Mouse (Mus musculus) intestine, embryonic 14.5 days (tissue): ENCODE results near the gene Abhd8. TPM values are rescaled to one million over a fixed set of nuclear protein-coding genes. Genes with fewer than 3 reads are reported as not detected.

Experiments used
- ATAC-seq: fragments of 200-750 bp; cut with Nextera tagmentation; replicated peaks from 2 replicates; pipeline ENCODE4 v1.8.0; 2017; ENCODE audit warnings: low read depth, moderate number of reproducible peaks, moderate TSS enrichment, moderate library complexity; ENCODE audit not compliant: low FRiP score, low TSS enrichment
- DNase-seq: peaks from one replicate; pipeline ENCODE4 v3.0.0-alpha.2; 2018; ENCODE audit warnings: low spot score
- H3K27ac ChIP-seq: fragments of 300-500 bp; sonication (generic); 2 replicates; pipeline ENCODE4 v1.5.1; 2014; ENCODE audit warnings: low read depth, mild to moderate bottlenecking, control low read depth
- H3K27me3 ChIP-seq: fragments of 300-500 bp; sonication (generic); replicated peaks from 2 replicates; pipeline ENCODE4 v1.6.1; 2014; ENCODE audit warnings: low read length, control low read depth; ENCODE audit not compliant: control insufficient read depth, insufficient read depth
- H3K36me3 ChIP-seq: fragments of 300-500 bp; sonication (generic); 2 replicates; pipeline ENCODE4 v1.6.1; 2014; ENCODE audit warnings: low read length, control low read depth; ENCODE audit not compliant: control insufficient read depth, insufficient read depth
- H3K4me1 ChIP-seq: fragments of 300-500 bp; sonication (generic); replicated peaks from 2 replicates; pipeline ENCODE4 v1.6.1; 2014; ENCODE audit warnings: low read length, control low read depth, mixed read lengths; ENCODE audit not compliant: control insufficient read depth, insufficient read depth
- H3K4me2 ChIP-seq: fragments of 300-500 bp; sonication (generic); 2 replicates; pipeline ENCODE4 v1.6.1; 2014; ENCODE audit warnings: low read length
- H3K4me3 ChIP-seq: fragments of 300-500 bp; sonication (generic); 2 replicates; pipeline ENCODE4 v1.5.1; 2014; ENCODE audit warnings: low read depth, low read length, control low read depth, mixed read lengths
- H3K9ac ChIP-seq: fragments of 300-500 bp; sonication (generic); 2 replicates; pipeline ENCODE4 v1.6.1; 2014; ENCODE audit warnings: mild to moderate bottlenecking, low read length
- H3K9me3 ChIP-seq: fragments of 300-500 bp; sonication (generic); 2 replicates; pipeline ENCODE4 v1.6.1; 2016; ENCODE audit warnings: low read length, control low read depth; ENCODE audit not compliant: control insufficient read depth
- WGBS: fragments of 180-500 bp; shearing (Covaris S2); extraction: QIAGEN DNeasy Blood & Tissue Kit; methylation state at CpG from one replicate; pipeline ENCODE4 v1.1.7; 2014; 5-methylcytosine and 5-hydroxymethylcytosine counted together
- polyA plus RNA-seq: library from polyadenylated mRNA; unstranded; fragments of >200 nt; fragmentation: Nextera tagmentation; extraction: Ambion mirVana; gene quantifications from 2 replicates; pipeline ENCODE4 v1.2.1, GENCODE M21; 2014

Abhd8 gene
- polyA plus RNA-seq, 1 experiment from 2014 or later, result 30.8 TPM

GRCm38 (mm10) chr8:71460716-71461115 lies 2.7 kb downstream of the Abhd8 start:
- no peak overlapping the region for H3K27ac ChIP-seq
- no peak overlapping the region for H3K9ac ChIP-seq
- H3K4me3 ChIP-seq, result no peak overlapping the region
- H3K27me3 ChIP-seq, result no peaks in the 10 kb centered on the region
- H3K4me2 ChIP-seq, result no peak overlapping the region
- WGBS, result 94% methylated on average over 6 of the region's 6 CpGs
- H3K4me1 ChIP-seq, result peaks cover 11% of the 10 kb centered on the region
- no peak for ATAC-seq
- H3K9me3 ChIP-seq, result no peaks in the 10 kb centered on the region
- no peak for DNase-seq
- H3K36me3 ChIP-seq, result peaks cover 21% of the 10 kb centered on the region

DNA sequence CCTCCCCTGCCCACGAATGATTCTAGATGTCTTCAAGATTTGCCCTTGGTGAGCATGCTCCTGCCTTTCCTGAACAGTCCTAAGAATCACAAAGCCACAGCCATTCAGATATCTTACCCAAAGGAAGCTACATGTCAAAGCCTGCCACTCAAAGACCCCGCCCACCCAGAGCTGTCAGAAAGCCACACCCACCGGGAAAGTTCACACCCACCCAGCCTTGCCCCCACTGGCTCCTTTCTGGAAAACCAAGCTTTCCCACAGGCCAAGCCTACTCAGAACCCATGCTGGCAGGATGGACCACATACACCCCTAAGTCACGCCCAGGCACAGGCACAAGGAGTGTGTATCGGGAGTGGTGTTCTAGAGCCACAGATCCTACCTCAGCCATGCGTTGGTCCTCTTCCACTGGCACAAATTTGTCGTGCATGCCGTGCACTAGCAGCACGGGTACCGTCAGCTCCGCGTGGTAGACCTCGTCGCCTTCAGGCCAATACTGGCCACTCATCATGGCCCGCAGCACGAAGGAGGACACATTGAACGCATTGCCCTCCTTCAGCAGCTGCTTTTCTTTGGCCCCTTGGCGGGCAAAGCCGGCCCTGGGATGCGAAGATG lies 5.7 kb downstream of the Abhd8 start:
- WGBS, result 80% methylated on average over 20 of the region's 20 CpGs
- Histone ChIP-seq H3K27me3 (no peaks in the 10 kb centered on the region), H3K4me3 (no peak overlapping the region), H3K9me3 (no peaks in the 10 kb centered on the region), H3K27ac (no peak overlapping the region), H3K4me1 (peaks cover 5% of the 10 kb centered on the region; the same call in 1 of the 2 replicates), H3K4me2 (no peak overlapping the region), H3K36me3 (peaks cover 21% of the 10 kb centered on the region), H3K9ac (no peak overlapping the region)
- no peak for DNase-seq
- ATAC-seq, result no peak

DNA sequence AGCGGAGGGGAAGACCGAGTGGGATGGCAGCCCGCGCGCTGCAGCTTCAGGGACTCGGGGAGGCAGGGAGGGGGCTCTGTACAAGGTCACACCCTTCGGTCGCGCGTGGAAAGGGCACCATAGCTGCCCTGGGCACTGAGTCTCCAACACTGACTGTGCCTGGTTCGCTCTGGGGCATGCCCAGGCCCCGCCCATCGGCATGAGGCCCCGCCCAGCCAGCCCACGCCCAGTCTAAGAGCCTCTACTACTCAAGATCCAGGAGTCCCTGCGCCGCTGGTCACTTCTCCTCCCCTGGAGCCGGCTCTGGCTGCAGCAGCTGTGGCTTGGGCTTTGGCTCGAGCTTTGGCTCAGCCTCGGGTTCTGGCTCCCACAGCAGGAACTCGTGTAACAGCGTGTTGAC lies 6.5 kb downstream of the Abhd8 start:
- H3K9ac ChIP-seq, result no peak overlapping the region
- ATAC-seq (0 out of 2 replicates have a peak, but pooled peaks have one; percentile 51), DNase-seq (peak; percentile 51)
- H3K27me3 ChIP-seq, result no peaks in the 10 kb centered on the region
- no peak overlapping the region for H3K27ac ChIP-seq
- no peaks in the 10 kb centered on the region for H3K9me3 ChIP-seq
- H3K4me1 ChIP-seq, result no peaks in the 10 kb centered on the region
- no peak overlapping the region for H3K4me2 ChIP-seq
- WGBS, result 39% methylated on average over 22 of the region's 22 CpGs
- peaks cover 21% of the 10 kb centered on the region for H3K36me3 ChIP-seq
- no peak overlapping the region for H3K4me3 ChIP-seq

- H3K4me1 ChIP-seq, result no peaks in the 10 kb centered on the region
These were observed 8.8 kb downstream of the Abhd8 start for GRCm38 (mm10) chr8:71454668-71455067.

GRCm38 (mm10) chr8:71452669-71453068 lies 10.8 kb downstream of the Abhd8 start:
- Histone ChIP-seq H3K9ac (no peak overlapping the region), H3K4me2 (no peak overlapping the region), H3K36me3 (no peaks in the 10 kb centered on the region), H3K27ac (no peak overlapping the region), H3K9me3 (no peaks in the 10 kb centered on the region), H3K27me3 (no peaks in the 10 kb centered on the region), H3K4me1 (no peaks in the 10 kb centered on the region), H3K4me3 (no peak overlapping the region)
- peak; percentile 27 for DNase-seq
- 67% methylated on average over 2 of the region's 2 CpGs for WGBS
- ATAC-seq, result no peak

More at GRCm38 (mm10) chr8:71454668-71455067, 8.8 kb downstream of the Abhd8 start:
- ATAC-seq (no peak), DNase-seq (peak; percentile 38)
- Histone ChIP-seq H3K27ac (no peak overlapping the region), H3K4me2 (no peak overlapping the region), H3K9me3 (no peaks in the 10 kb centered on the region), H3K27me3 (no peaks in the 10 kb centered on the region), H3K4me3 (no peak overlapping the region), H3K36me3 (0 out of 2 replicates have a peak, but pooled peaks cover 5% of the 10 kb centered on the region), H3K9ac (no peak overlapping the region)
- 72% methylated on average over 8 of the region's 8 CpGs for WGBS

DNA sequence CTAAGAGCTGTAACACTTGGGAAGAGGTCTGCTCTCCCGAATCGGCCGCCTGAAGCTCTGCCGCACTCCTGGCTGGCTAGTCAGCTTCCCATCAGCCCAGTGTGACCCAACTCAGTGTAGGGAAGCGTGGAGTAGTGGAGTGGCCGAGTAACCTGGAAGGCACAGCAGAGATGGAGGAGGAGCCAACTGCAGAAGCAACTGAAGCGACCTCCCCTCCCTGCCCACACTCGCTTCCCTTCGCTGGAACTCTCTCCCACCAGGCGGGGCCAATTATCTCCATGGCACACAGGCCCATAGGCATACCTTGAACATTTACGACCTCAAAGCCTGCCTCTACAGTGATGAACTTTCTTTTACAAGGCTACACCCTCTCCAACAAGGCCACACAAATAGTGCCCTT lies 11.7 kb downstream of the Abhd8 start:
- 42% methylated on average over 11 of the region's 11 CpGs for WGBS
- Histone ChIP-seq H3K4me3 (no peak overlapping the region), H3K27ac (no peak overlapping the region), H3K9ac (no peak overlapping the region), H3K4me1 (no peaks in the 10 kb centered on the region), H3K36me3 (no peaks in the 10 kb centered on the region), H3K27me3 (no peaks in the 10 kb centered on the region), H3K4me2 (no peak overlapping the region), H3K9me3 (no peaks in the 10 kb centered on the region)
- ATAC-seq (no peak), DNase-seq (peak; percentile 53)

DNA sequence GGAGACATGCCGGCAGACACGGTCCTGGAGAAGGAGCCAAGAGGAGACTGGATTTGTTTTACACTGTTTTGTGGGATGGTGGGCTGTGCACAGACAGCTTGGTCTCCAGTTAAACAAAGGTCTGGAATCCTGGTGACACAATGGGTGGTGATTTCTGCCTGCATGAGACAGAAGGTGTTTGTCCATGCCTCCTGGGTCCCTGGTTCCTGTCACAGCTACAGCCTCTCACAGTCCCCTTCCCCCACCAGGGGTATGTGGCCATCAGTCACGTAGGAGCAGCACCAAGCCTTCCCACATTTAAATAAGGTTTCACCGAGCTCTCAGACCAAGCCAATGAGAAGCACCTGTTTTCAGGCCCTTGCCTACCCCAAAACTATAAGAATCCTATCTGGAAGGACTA lies 12.1 kb downstream of the Abhd8 start:
- DNase-seq (no peak), ATAC-seq (no peak)
- H3K36me3 ChIP-seq, result no peaks in the 10 kb centered on the region
- H3K27ac ChIP-seq, result no peak overlapping the region
- no peaks in the 10 kb centered on the region for H3K4me1 ChIP-seq
- no peaks in the 10 kb centered on the region for H3K27me3 ChIP-seq
- WGBS, result 67% methylated on average over 4 of the region's 4 CpGs
- H3K9me3 ChIP-seq, result no peaks in the 10 kb centered on the region
- no peak overlapping the region for H3K4me3 ChIP-seq
- H3K9ac ChIP-seq, result no peak overlapping the region
- no peak overlapping the region for H3K4me2 ChIP-seq

DNA sequence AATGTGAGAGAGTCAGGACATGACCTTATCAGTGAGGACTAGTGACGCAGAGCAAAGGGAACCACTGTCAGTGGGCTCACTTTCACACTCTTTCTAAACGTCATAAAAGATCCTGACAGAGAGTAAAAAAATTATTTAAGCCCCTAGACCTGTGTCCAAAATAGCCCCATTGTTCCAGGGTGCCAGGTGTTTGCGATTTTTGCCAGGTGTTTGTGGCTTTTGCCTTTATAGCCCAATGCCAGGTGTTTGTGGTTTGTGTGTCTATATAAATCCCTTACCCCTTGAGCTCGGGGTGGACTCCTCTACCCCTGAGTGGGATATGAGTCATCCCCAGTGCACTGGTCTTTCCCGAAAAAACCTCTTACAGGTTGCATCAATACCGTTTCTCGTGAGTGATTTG lies 18.4 kb downstream of the Abhd8 start:
- Histone ChIP-seq H3K4me3 (no peak overlapping the region), H3K9me3 (no peaks in the 10 kb centered on the region), H3K27ac (no peak overlapping the region), H3K4me1 (no peaks in the 10 kb centered on the region), H3K9ac (no peak overlapping the region), H3K4me2 (no peak overlapping the region), H3K36me3 (no peaks in the 10 kb centered on the region), H3K27me3 (0 out of 2 replicates have a peak, but pooled peaks cover 4% of the 10 kb centered on the region)
- DNase-seq (no peak), ATAC-seq (no peak)
- 85% methylated on average over 7 of the region's 7 CpGs for WGBS

GRCm38 (mm10) chr8:71441404-71441803 lies 22.1 kb downstream of the Abhd8 start:
- no peaks in the 10 kb centered on the region for H3K4me1 ChIP-seq
- H3K36me3 ChIP-seq, result no peaks in the 10 kb centered on the region
- under 1% methylated on average over 7 of the region's 7 CpGs for WGBS
- no peak overlapping the region for H3K4me2 ChIP-seq
- 0 out of 2 replicates have a peak, but pooled peaks cover 4% of the 10 kb centered on the region for H3K27me3 ChIP-seq
- H3K9ac ChIP-seq, result no peak overlapping the region
- H3K4me3 ChIP-seq, result no peak overlapping the region
- DNase-seq, result peak; percentile 71
- no peaks in the 10 kb centered on the region for H3K9me3 ChIP-seq
- H3K27ac ChIP-seq, result no peak overlapping the region
- 0 out of 2 replicates have a peak, but pooled peaks have one; percentile 50 for ATAC-seq
